17 mouse cellular contexts compared by ENCODE assay signal in genomic region chr4:150842045-150842444, GRCm38 (mm10).
"Had no signal": no experiment of that assay in that cellular context is flagged by ENCODE, and none has a peak within 500 bp of the region (broad histone marks: within the 10 kb centered on the region; RNA-seq: fewer than 3 reads in every experiment).

No protein-coding gene starts in this region.

- H3K27ac ChIP-seq: lung, embryonic 15.5 days; macrophage; midbrain, embryonic 13.5 days; midbrain, embryonic 15.5 days; neural tube, embryonic 12.5 days had no signal

- ATAC-seq: liver, postnatal 0 days; lung, postnatal 0 days; midbrain, embryonic 13.5 days; midbrain, embryonic 15.5 days had no signal

- H3K27me3 ChIP-seq: lung, embryonic 15.5 days; midbrain, embryonic 13.5 days; midbrain, embryonic 15.5 days; neural tube, embryonic 12.5 days had no signal

- H3K4me2 ChIP-seq: lung, embryonic 15.5 days; midbrain, embryonic 11.5 days; midbrain, embryonic 13.5 days; midbrain, embryonic 15.5 days; neural tube, embryonic 12.5 days had no signal

- H3K36me3 ChIP-seq: lung, embryonic 15.5 days; midbrain, embryonic 13.5 days; midbrain, embryonic 15.5 days; neural tube, embryonic 12.5 days had no signal

- H3K4me3 ChIP-seq: lung, embryonic 15.5 days; midbrain, embryonic 13.5 days; midbrain, embryonic 15.5 days; neural tube, embryonic 12.5 days had no signal

- H3K9ac ChIP-seq: liver, postnatal 0 days; lung, embryonic 15.5 days; midbrain, embryonic 13.5 days; midbrain, embryonic 15.5 days; neural tube, embryonic 12.5 days had no signal

- H3K9me3 ChIP-seq: lung, embryonic 15.5 days; megakaryocyte, embryonic 14.5 days; midbrain, embryonic 13.5 days; midbrain, embryonic 15.5 days; neural tube, embryonic 12.5 days had no signal

- DNase-seq: liver, postnatal 0 days; lung, adult 2 months; lung, postnatal 14 days; lung, postnatal 36 days; right cerebral cortex, postnatal 14 days; spleen, adult 18-20 months; thymus, adult 18-20 months; thymus, postnatal 14 days; thymus, postnatal 36 days had no signal
